Mouse (Mus musculus) liver, embryonic 11.5 days (tissue): ENCODE data around the gene Dip2b. TPM values are rescaled to one million over a fixed set of nuclear protein-coding genes. Genes with fewer than 3 reads are reported as not detected.

Experiments
- ATAC-seq: fragments of 200-750 bp; cut with Nextera tagmentation; replicated peaks from 2 replicates; pipeline ENCODE4 v1.8.0; 2017; ENCODE audit warnings: moderate number of reproducible peaks, mild to moderate bottlenecking, moderate TSS enrichment, moderate library complexity; ENCODE audit not compliant: low FRiP score
- DNase-seq: peaks from one replicate; pipeline ENCODE4 v3.0.0-alpha.2; 2017; ENCODE audit warnings: low spot score
- H3K27ac ChIP-seq: fragments of 300-500 bp; sonication (generic); 2 replicates; pipeline ENCODE4 v1.5.1; 2014; ENCODE audit warnings: mild to moderate bottlenecking, low read depth, low read length, control low read depth
- H3K27me3 ChIP-seq: fragments of 300-500 bp; sonication (generic); replicated peaks from 2 replicates; pipeline ENCODE4 v1.6.1; 2014; ENCODE audit warnings: low read length, mixed read lengths; ENCODE audit not compliant: control insufficient read depth, insufficient read depth
- H3K36me3 ChIP-seq: fragments of 300-500 bp; sonication (generic); 2 replicates; pipeline ENCODE4 v1.6.1; 2014; ENCODE audit warnings: mild to moderate bottlenecking, low read length, moderate library complexity, mixed read lengths; ENCODE audit not compliant: control insufficient read depth, insufficient read depth
- H3K4me1 ChIP-seq: fragments of 300-500 bp; sonication (generic); replicated peaks from 2 replicates; pipeline ENCODE4 v1.6.1; 2014; ENCODE audit warnings: low read length, mixed read lengths; ENCODE audit not compliant: control insufficient read depth, insufficient read depth
- H3K4me2 ChIP-seq: fragments of 300-500 bp; sonication (generic); 2 replicates; pipeline ENCODE4 v1.6.1; 2014; ENCODE audit warnings: mild to moderate bottlenecking, control low read depth, moderate library complexity
- H3K4me3 ChIP-seq: fragments of 300-500 bp; sonication (generic); 2 replicates; pipeline ENCODE4 v1.5.1; 2014; ENCODE audit warnings: low read depth, low read length, control low read depth
- H3K9ac ChIP-seq: fragments of 300-500 bp; sonication (generic); 2 replicates; pipeline ENCODE4 v1.6.1; 2014; ENCODE audit warnings: low read depth, low read length, control low read depth
- H3K9me3 ChIP-seq: fragments of 300-500 bp; sonication (generic); 2 replicates; pipeline ENCODE4 v1.6.1; 2016; ENCODE audit warnings: low read length, inconsistent platforms, mixed read lengths; ENCODE audit not compliant: control insufficient read depth
- WGBS: fragments of 180-500 bp; shearing (Covaris S2); extraction: QIAGEN DNeasy Blood & Tissue Kit; methylation state at CpG from one replicate; pipeline ENCODE4 v1.1.7; 2014; 5-methylcytosine and 5-hydroxymethylcytosine counted together
- polyA plus RNA-seq: library from polyadenylated mRNA; unstranded; fragments of >200 nt; fragmentation: Nextera tagmentation; extraction: Ambion mirVana; gene quantifications from 2 replicates; pipeline ENCODE4 v1.2.1, GENCODE M21; 2014

Dip2b gene
- polyA plus RNA-seq, 1 experiment from 2014 or later = 10.4 TPM

- Histone ChIP-seq H3K9ac (peak within 1 kb of the TSS; percentile 99), H3K9me3 (0 out of 2 replicates have a peak, but pooled peaks cover 2% of the 10 kb centered on the region), H3K4me2 (peak within 1 kb of the TSS; percentile 85), H3K36me3 (peaks cover under 1% of the 10 kb centered on the region), H3K27ac (peak within 1 kb of the TSS; percentile 99), H3K4me1 (peaks cover 24% of the 10 kb centered on the region), H3K27me3 (no peaks in the 10 kb centered on the region), H3K4me3 (peak within 1 kb of the TSS; percentile 81)
- WGBS = under 1% methylated on average over 78 of the region's 133 CpGs
- DNase-seq (peak; percentile 94), ATAC-seq (peak; percentile 72)
These were observed 189.4 kb downstream of the Dip2b start, which contains the start of gene Atf1 for GRCm38 (mm10) chr15:100227663-100228534. Gene Atf1 (plus strand): TSS chr15:100227819.

GRCm38 (mm10) chr15:100228535-100229336, 190.3 kb downstream of the Dip2b start:
- H3K4me3 ChIP-seq = peak overlapping the region; percentile 81
- peak overlapping the region; percentile 99 for H3K27ac ChIP-seq
- WGBS = 8% methylated on average over 16 of the region's 16 CpGs

GRCm38 (mm10) chr15:100230655-100231054, 192.2 kb downstream of the Dip2b start:
- no peak overlapping the region for H3K4me3 ChIP-seq
- H3K27ac ChIP-seq = no peak overlapping the region
- H3K4me1 ChIP-seq = peaks cover 26% of the 10 kb centered on the region

More at GRCm38 (mm10) chr15:100228535-100229336, 190.3 kb downstream of the Dip2b start:
- Histone ChIP-seq H3K27me3 (no peaks in the 10 kb centered on the region), H3K9ac (peak overlapping the region; percentile 99), H3K4me2 (peak overlapping the region; percentile 85), H3K9me3 (no peaks in the 10 kb centered on the region), H3K4me1 (peaks cover 24% of the 10 kb centered on the region), H3K36me3 (peaks cover 9% of the 10 kb centered on the region)
- ATAC-seq (no peak), DNase-seq (no peak)

GRCm38 (mm10) chr15:100231616-100232525, 193.4 kb downstream of the Dip2b start:
- Histone ChIP-seq H3K9me3 (no peaks in the 10 kb centered on the region), H3K36me3 (peaks cover 31% of the 10 kb centered on the region), H3K27ac (peak overlapping the region; percentile 54), H3K4me1 (peaks cover 23% of the 10 kb centered on the region), H3K4me2 (no peak overlapping the region), H3K4me3 (no peak overlapping the region), H3K27me3 (no peaks in the 10 kb centered on the region), H3K9ac (no peak overlapping the region)
- 75% methylated on average over 14 of the region's 14 CpGs for WGBS
- DNase-seq (no peak), ATAC-seq (no peak)

More at GRCm38 (mm10) chr15:100230655-100231054, 192.2 kb downstream of the Dip2b start:
- H3K36me3 ChIP-seq = peaks cover 24% of the 10 kb centered on the region
- H3K9ac ChIP-seq = no peak overlapping the region
- no peak overlapping the region for H3K4me2 ChIP-seq
- H3K9me3 ChIP-seq = no peaks in the 10 kb centered on the region
- whole genome bisulfite sequencing = 66% methylated on average over 1 of the region's 1 CpGs
- no peaks in the 10 kb centered on the region for H3K27me3 ChIP-seq
- no peak for ATAC-seq
- DNase-seq = no peak

GRCm38 (mm10) chr15:100235208-100235965, 196.9 kb downstream of the Dip2b start:
- Histone ChIP-seq H3K36me3 (peaks cover 37% of the 10 kb centered on the region), H3K9ac (no peak overlapping the region), H3K4me1 (peaks cover 14% of the 10 kb centered on the region), H3K4me3 (no peak overlapping the region), H3K9me3 (no peaks in the 10 kb centered on the region), H3K27me3 (no peaks in the 10 kb centered on the region), H3K4me2 (no peak overlapping the region), H3K27ac (no peak overlapping the region)
- peak; percentile 56 for ATAC-seq
- 62% methylated on average over 12 of the region's 12 CpGs for WGBS
- DNase-seq = no peak

GRCm38 (mm10) chr15:100236952-100237351, 198.5 kb downstream of the Dip2b start:
- ATAC-seq = no peak
- Histone ChIP-seq H3K9ac (no peak overlapping the region), H3K36me3 (peaks cover 40% of the 10 kb centered on the region)

GRCm38 (mm10) chr15:100241780-100242179, 203.3 kb downstream of the Dip2b start:
- no peaks in the 10 kb centered on the region for H3K9me3 ChIP-seq
- H3K9ac ChIP-seq = no peak overlapping the region
- no peak for DNase-seq
- no peak overlapping the region for H3K27ac ChIP-seq
- no peak overlapping the region for H3K4me3 ChIP-seq
- H3K4me2 ChIP-seq = no peak overlapping the region
- no peaks in the 10 kb centered on the region; the same call in 1 of the 2 replicates for H3K4me1 ChIP-seq
- peaks cover 28% of the 10 kb centered on the region for H3K36me3 ChIP-seq
- ATAC-seq = no peak
- WGBS = 83% methylated on average over 6 of the region's 6 CpGs
- no peaks in the 10 kb centered on the region for H3K27me3 ChIP-seq

More at GRCm38 (mm10) chr15:100236952-100237351, 198.5 kb downstream of the Dip2b start:
- Histone ChIP-seq H3K4me2 (no peak overlapping the region), H3K27ac (no peak overlapping the region), H3K9me3 (no peaks in the 10 kb centered on the region), H3K27me3 (no peaks in the 10 kb centered on the region), H3K4me1 (peaks cover 7% of the 10 kb centered on the region), H3K4me3 (no peak overlapping the region)
- WGBS = 79% methylated on average over 6 of the region's 6 CpGs
- no peak for DNase-seq
